Mouse (Mus musculus): ENCODE measurements around the gene Actr6. TPM values are rescaled to one million over a fixed set of nuclear protein-coding genes. Genes with fewer than 3 reads are reported as not detected.
"Not testable (repeated sequence)": the region's sequence is repeated elsewhere in the genome, so short reads cannot be mapped to it uniquely, and the experiment has no call there.

Gene Actr6
- polyA plus RNA-seq, 1 experiment from 2014 or later: 28.2 TPM

- 86% methylated on average over 3 of the region's 3 CpGs for WGBS
- no peaks in the 10 kb centered on the region for H3K9me3 ChIP-seq (ENCODE audit: control insufficient read depth, low read length)
- no peak overlapping the region for H3K4me2 ChIP-seq (ENCODE audit: low read depth, low read length)
- no peak overlapping the region for H3K27ac ChIP-seq (replicated peaks; ENCODE audit: low read depth, low read length)
- peaks cover 5% of the 10 kb centered on the region for H3K4me1 ChIP-seq (ENCODE audit: control insufficient read depth, insufficient read depth, low read length)
- H3K27me3 ChIP-seq (replicated peaks; ENCODE audit: control insufficient read depth, insufficient read depth, low read length): no peaks in the 10 kb centered on the region
- H3K4me3 ChIP-seq (ENCODE audit: low read depth, low read length): no peak overlapping the region
- no peaks in the 10 kb centered on the region for H3K36me3 ChIP-seq (ENCODE audit: control insufficient read depth, insufficient read depth, low read length)
- no peak overlapping the region for H3K9ac ChIP-seq (ENCODE audit: low read depth, low read length)
- DNase-seq (ENCODE audit: low spot score) (no peak), ATAC-seq (ENCODE audit: low read depth) (no peak)
Measured at GRCm38 (mm10) chr10:89680517-89680916, 51.6 kb downstream of the Actr6 start.

- H3K27me3 ChIP-seq (replicated peaks; ENCODE audit: control insufficient read depth, insufficient read depth, low read length): no peaks in the 10 kb centered on the region
- H3K4me1 ChIP-seq (ENCODE audit: control insufficient read depth, insufficient read depth, low read length): no peaks in the 10 kb centered on the region
- H3K36me3 ChIP-seq (ENCODE audit: control insufficient read depth, insufficient read depth, low read length): no peaks in the 10 kb centered on the region
- H3K9me3 ChIP-seq (ENCODE audit: control insufficient read depth, low read length): no peaks in the 10 kb centered on the region
- ATAC-seq (ENCODE audit: low read depth): no peak
- no peak overlapping the region for H3K9ac ChIP-seq (ENCODE audit: low read depth, low read length)
- no peak overlapping the region for H3K4me3 ChIP-seq (ENCODE audit: low read depth, low read length)
- 92% methylated on average over 1 of the region's 1 CpGs for WGBS
- no peak for DNase-seq (ENCODE audit: low spot score)
- no peak overlapping the region for H3K27ac ChIP-seq (replicated peaks; ENCODE audit: low read depth, low read length)
- H3K4me2 ChIP-seq (ENCODE audit: low read depth, low read length): no peak overlapping the region
Measured at GRCm38 (mm10) chr10:89679448-89679847, 52.6 kb downstream of the Actr6 start.

GRCm38 (mm10) chr10:89678054-89678453 is 54.0 kb downstream of the Actr6 start:
- no peak overlapping the region for H3K4me2 ChIP-seq (ENCODE audit: low read depth, low read length)
- H3K4me3 ChIP-seq (ENCODE audit: low read depth, low read length): no peak overlapping the region
- no peak for ATAC-seq (ENCODE audit: low read depth)
- no peak overlapping the region for H3K9ac ChIP-seq (ENCODE audit: low read depth, low read length)
- WGBS: 87% methylated on average over 4 of the region's 4 CpGs
- H3K4me1 ChIP-seq (ENCODE audit: control insufficient read depth, insufficient read depth, low read length): no peaks in the 10 kb centered on the region
- DNase-seq (ENCODE audit: low spot score): no peak
- H3K27ac ChIP-seq (replicated peaks; ENCODE audit: low read depth, low read length): no peak overlapping the region
- no peaks in the 10 kb centered on the region for H3K27me3 ChIP-seq (replicated peaks; ENCODE audit: control insufficient read depth, insufficient read depth, low read length)
- H3K9me3 ChIP-seq (ENCODE audit: control insufficient read depth, low read length): no peaks in the 10 kb centered on the region
- H3K36me3 ChIP-seq (ENCODE audit: control insufficient read depth, insufficient read depth, low read length): no peaks in the 10 kb centered on the region

GRCm38 (mm10) chr10:89676609-89677008 is 55.5 kb downstream of the Actr6 start:
- H3K4me3 ChIP-seq (ENCODE audit: low read depth, low read length): no peak overlapping the region
- H3K4me2 ChIP-seq (ENCODE audit: low read depth, low read length): no peak overlapping the region
- 70% methylated on average over 4 of the region's 4 CpGs for WGBS
- H3K36me3 ChIP-seq (ENCODE audit: control insufficient read depth, insufficient read depth, low read length): no peaks in the 10 kb centered on the region
- no peaks in the 10 kb centered on the region for H3K27me3 ChIP-seq (replicated peaks; ENCODE audit: control insufficient read depth, insufficient read depth, low read length)
- DNase-seq (ENCODE audit: low spot score) (no peak), ATAC-seq (ENCODE audit: low read depth) (no peak)
- no peaks in the 10 kb centered on the region for H3K9me3 ChIP-seq (ENCODE audit: control insufficient read depth, low read length)
- H3K27ac ChIP-seq (replicated peaks; ENCODE audit: low read depth, low read length): no peak overlapping the region
- H3K4me1 ChIP-seq (ENCODE audit: control insufficient read depth, insufficient read depth, low read length): no peaks in the 10 kb centered on the region
- no peak overlapping the region for H3K9ac ChIP-seq (ENCODE audit: low read depth, low read length)

GRCm38 (mm10) chr10:89670371-89670770 is 61.7 kb downstream of the Actr6 start:
- not testable (repeated sequence) for DNase-seq (ENCODE audit: low spot score); H3K36me3 ChIP-seq (ENCODE audit: control insufficient read depth, insufficient read depth, low read length); ATAC-seq (ENCODE audit: low read depth)

GRCm38 (mm10) chr10:89667571-89667970 is 64.5 kb downstream of the Actr6 start:
- H3K4me2 ChIP-seq (ENCODE audit: low read depth, low read length): no peak overlapping the region
- no peak for ATAC-seq (ENCODE audit: low read depth)
- no peaks in the 10 kb centered on the region for H3K9me3 ChIP-seq (ENCODE audit: control insufficient read depth, low read length)
- 86% methylated on average over 7 of the region's 7 CpGs for WGBS
- H3K9ac ChIP-seq (ENCODE audit: low read depth, low read length): no peak overlapping the region
- no peak for DNase-seq (ENCODE audit: low spot score)
- H3K36me3 ChIP-seq (ENCODE audit: control insufficient read depth, insufficient read depth, low read length): peaks cover 5% of the 10 kb centered on the region; the same call in 1 of the 2 replicates
- no peak overlapping the region for H3K27ac ChIP-seq (replicated peaks; ENCODE audit: low read depth, low read length)
- H3K4me1 ChIP-seq (ENCODE audit: control insufficient read depth, insufficient read depth, low read length): no peaks in the 10 kb centered on the region
- H3K4me3 ChIP-seq (ENCODE audit: low read depth, low read length): no peak overlapping the region
- no peaks in the 10 kb centered on the region for H3K27me3 ChIP-seq (replicated peaks; ENCODE audit: control insufficient read depth, insufficient read depth, low read length)

More at GRCm38 (mm10) chr10:89670371-89670770, 61.7 kb downstream of the Actr6 start:
- H3K9ac ChIP-seq (ENCODE audit: low read depth, low read length); H3K27me3 ChIP-seq (replicated peaks; ENCODE audit: control insufficient read depth, insufficient read depth, low read length); H3K9me3 ChIP-seq (ENCODE audit: control insufficient read depth, low read length); H3K4me2 ChIP-seq (ENCODE audit: low read depth, low read length); H3K27ac ChIP-seq (replicated peaks; ENCODE audit: low read depth, low read length); H3K4me1 ChIP-seq (ENCODE audit: control insufficient read depth, insufficient read depth, low read length); H3K4me3 ChIP-seq (ENCODE audit: low read depth, low read length): not testable (repeated sequence)
- 98% methylated on average over 5 of the region's 5 CpGs for WGBS

- peaks cover 14% of the 10 kb centered on the region for H3K36me3 ChIP-seq (ENCODE audit: control insufficient read depth, insufficient read depth, low read length)
- H3K4me3 ChIP-seq (ENCODE audit: low read depth, low read length): no peak overlapping the region
- no peak for ATAC-seq (ENCODE audit: low read depth)
- H3K27ac ChIP-seq (replicated peaks; ENCODE audit: low read depth, low read length): no peak overlapping the region
- H3K4me1 ChIP-seq (ENCODE audit: control insufficient read depth, insufficient read depth, low read length): no peaks in the 10 kb centered on the region
- no peak overlapping the region for H3K9ac ChIP-seq (ENCODE audit: low read depth, low read length)
- no peak for DNase-seq (ENCODE audit: low spot score)
- H3K9me3 ChIP-seq (ENCODE audit: control insufficient read depth, low read length): no peaks in the 10 kb centered on the region
- no peaks in the 10 kb centered on the region for H3K27me3 ChIP-seq (replicated peaks; ENCODE audit: control insufficient read depth, insufficient read depth, low read length)
- WGBS: 96% methylated on average over 9 of the region's 9 CpGs
- no peak overlapping the region for H3K4me2 ChIP-seq (ENCODE audit: low read depth, low read length)
Measured at GRCm38 (mm10) chr10:89665679-89666078, 66.4 kb downstream of the Actr6 start.

GRCm38 (mm10) chr10:89664977-89665645 is 67.0 kb downstream of the Actr6 start:
- Histone ChIP-seq H3K27ac (replicated peaks; ENCODE audit: low read depth, low read length) (no peak overlapping the region), H3K4me1 (ENCODE audit: control insufficient read depth, insufficient read depth, low read length) (no peaks in the 10 kb centered on the region), H3K4me2 (ENCODE audit: low read depth, low read length) (no peak overlapping the region), H3K9ac (ENCODE audit: low read depth, low read length) (no peak overlapping the region), H3K4me3 (ENCODE audit: low read depth, low read length) (no peak overlapping the region), H3K9me3 (ENCODE audit: control insufficient read depth, low read length) (no peaks in the 10 kb centered on the region), H3K27me3 (replicated peaks; ENCODE audit: control insufficient read depth, insufficient read depth, low read length) (no peaks in the 10 kb centered on the region), H3K36me3 (ENCODE audit: control insufficient read depth, insufficient read depth, low read length) (peaks cover 16% of the 10 kb centered on the region)
- WGBS: 89% methylated on average over 8 of the region's 8 CpGs
- DNase-seq (ENCODE audit: low spot score) (no peak), ATAC-seq (ENCODE audit: low read depth) (no peak)

Measured in embryonic facial prominence, embryonic 14.5 days (tissue).